Mouse (Mus musculus) ovary, adult 10 weeks (tissue): ENCODE data around the gene Btc. TPM values are rescaled to one million over a fixed set of nuclear protein-coding genes. Genes with fewer than 3 reads are reported as not detected.

Source experiments
- polyA plus RNA-seq: library from polyadenylated mRNA; stranded (reverse); fragments of 350-450 nt; fragmentation: Illumina TruSeq; extraction: RNeasy Lipid Tissue Mini Kit (QIAGEN cat#74804); gene quantifications from one replicate; pipeline ENCODE4 v1.2.3, GENCODE M21; 2014

The Btc gene
- polyA plus RNA-seq: 6.6 TPM

GRCm38 (mm10) chr5:91402339-91403211, at the start of gene Btc:
Gene Btc, minus strand, starts transcription at chr5:91402994.

Other genes with a start within 250 kb of the Btc start
- 30.3 TPM for gene Parm1, start 114.6 kb upstream of the Btc start, polyA plus RNA-seq